Mouse (Mus musculus): Measurements from ENCODE around the gene Gm49425. TPM values are rescaled to one million over a fixed set of nuclear protein-coding genes. Genes with fewer than 3 reads are reported as not detected.

The Gm49425 gene
- polyA plus RNA-seq, 1 experiment from 2014 or later, result not detected

GRCm38 (mm10) chr15:101522556-101523232, 5.6 kb upstream of the Gm49425 start:
- no peak overlapping the region for H3K4me2 ChIP-seq
- ATAC-seq (ENCODE audit: insufficient read depth, low FRiP score, low read depth), result no peak

GRCm38 (mm10) chr15:101519792-101520191, 2.7 kb upstream of the Gm49425 start:
- H3K9me3 ChIP-seq, result no peaks in the 10 kb centered on the region
- H3K36me3 ChIP-seq, result no peaks in the 10 kb centered on the region
- ATAC-seq (ENCODE audit: insufficient read depth, low FRiP score, low read depth), result no peak
- WGBS, result 16% methylated on average over 2 of the region's 2 CpGs
- no peak overlapping the region for H3K4me2 ChIP-seq
- H3K27ac ChIP-seq, result no peak overlapping the region
- no peaks in the 10 kb centered on the region for H3K4me1 ChIP-seq
- no peak overlapping the region for H3K4me3 ChIP-seq (replicated peaks)
- H3K9ac ChIP-seq, result no peak overlapping the region
- H3K27me3 ChIP-seq (replicated peaks), result no peaks in the 10 kb centered on the region

More at GRCm38 (mm10) chr15:101522556-101523232, 5.6 kb upstream of the Gm49425 start:
- Histone ChIP-seq H3K36me3 (no peaks in the 10 kb centered on the region), H3K4me1 (no peaks in the 10 kb centered on the region), H3K27ac (no peak overlapping the region; the same call in 1 of the 2 replicates), H3K9me3 (no peaks in the 10 kb centered on the region), H3K9ac (no peak overlapping the region), H3K27me3 (replicated peaks) (no peaks in the 10 kb centered on the region), H3K4me3 (replicated peaks) (no peak overlapping the region)
- WGBS, result 63% methylated on average over 4 of the region's 4 CpGs

DNA sequence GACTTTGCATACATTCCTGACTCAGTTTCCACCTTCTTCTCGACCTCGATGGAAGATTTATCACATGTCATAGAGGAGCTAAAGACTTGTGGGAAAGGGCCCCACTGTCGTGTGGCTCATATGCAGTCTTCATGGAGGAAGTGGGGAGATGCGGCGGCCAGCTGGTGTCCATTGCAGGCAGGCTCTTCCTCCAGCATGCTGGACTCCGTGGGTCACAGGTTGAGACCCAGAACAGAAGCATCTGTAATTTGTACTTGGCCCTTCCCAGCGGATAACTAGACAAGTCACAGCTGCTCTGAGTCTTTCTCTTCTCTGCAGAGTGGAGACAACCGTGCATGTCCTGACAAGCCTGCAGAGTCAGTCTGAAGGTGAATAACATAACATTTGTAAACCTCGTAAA, 8.8 kb downstream of the Gm49425 start:
- Histone ChIP-seq H3K9ac (no peak overlapping the region), H3K4me1 (no peaks in the 10 kb centered on the region), H3K9me3 (no peaks in the 10 kb centered on the region), H3K4me2 (no peak overlapping the region), H3K27me3 (replicated peaks) (no peaks in the 10 kb centered on the region), H3K27ac (no peak overlapping the region), H3K4me3 (replicated peaks) (no peak overlapping the region), H3K36me3 (no peaks in the 10 kb centered on the region)
- ATAC-seq (ENCODE audit: insufficient read depth, low FRiP score, low read depth), result no peak
- WGBS, result 46% methylated on average over 9 of the region's 9 CpGs

DNA sequence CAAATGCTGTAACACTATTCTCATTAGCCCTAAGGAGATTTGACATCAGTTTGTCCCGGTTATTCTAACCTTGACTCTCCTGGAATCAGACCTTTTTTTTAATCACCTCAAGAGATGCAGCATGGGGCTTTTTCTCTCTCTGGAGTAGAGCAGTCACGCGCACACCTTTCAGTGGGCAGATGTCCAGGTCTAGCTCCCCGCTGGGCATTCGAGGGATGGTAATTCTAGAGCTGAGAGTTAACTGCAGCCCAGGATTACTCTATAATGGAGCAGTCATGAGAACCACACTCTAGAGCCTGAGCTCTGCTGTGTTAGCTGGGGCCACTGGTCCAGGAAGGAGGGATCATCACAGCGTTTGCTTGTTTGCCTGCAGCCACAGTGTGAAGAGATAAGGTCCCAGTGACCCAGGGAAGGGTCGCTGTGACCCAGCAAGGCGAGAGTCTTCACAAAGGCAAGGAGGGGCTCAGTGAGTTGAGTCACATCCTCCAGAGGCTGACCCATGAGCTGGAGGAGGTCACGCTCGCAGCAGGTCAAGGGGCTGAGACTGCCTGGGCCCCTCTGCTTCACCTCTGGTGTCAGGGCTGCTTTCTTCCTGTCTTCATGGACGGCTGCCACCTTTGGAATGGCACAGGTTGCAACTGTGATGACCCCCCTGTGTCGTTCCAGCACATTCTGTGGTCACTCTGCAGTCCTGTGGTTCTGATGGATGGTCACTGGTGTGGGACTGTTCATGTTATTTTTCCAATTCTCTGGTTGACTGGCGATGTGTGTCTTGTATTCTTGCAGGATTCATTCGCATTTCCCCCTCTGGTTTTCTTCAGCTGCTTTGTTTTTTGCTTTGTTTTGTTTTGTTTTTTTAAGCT, 9.9 kb downstream of the Gm49425 start:
- H3K9me3 ChIP-seq, result no peaks in the 10 kb centered on the region
- H3K4me2 ChIP-seq, result no peak overlapping the region
- H3K4me3 ChIP-seq (replicated peaks), result no peak overlapping the region
- no peaks in the 10 kb centered on the region for H3K36me3 ChIP-seq
- no peaks in the 10 kb centered on the region for H3K4me1 ChIP-seq
- H3K9ac ChIP-seq, result no peak overlapping the region
- ATAC-seq (ENCODE audit: insufficient read depth, low FRiP score, low read depth), result no peak
- WGBS, result 45% methylated on average over 14 of the region's 14 CpGs
- H3K27me3 ChIP-seq (replicated peaks), result no peaks in the 10 kb centered on the region
- no peak overlapping the region for H3K27ac ChIP-seq

GRCm38 (mm10) chr15:101497181-101497580, 19.9 kb downstream of the Gm49425 start:
- 89% methylated on average over 2 of the region's 2 CpGs for WGBS
- no peak for ATAC-seq (ENCODE audit: insufficient read depth, low FRiP score, low read depth)
- no peak overlapping the region for H3K9ac ChIP-seq
- H3K27me3 ChIP-seq (replicated peaks), result no peaks in the 10 kb centered on the region
- no peaks in the 10 kb centered on the region for H3K36me3 ChIP-seq
- no peak overlapping the region for H3K4me2 ChIP-seq
- H3K4me3 ChIP-seq (replicated peaks), result no peak overlapping the region
- H3K4me1 ChIP-seq, result 0 out of 2 replicates have a peak, but pooled peaks cover 6% of the 10 kb centered on the region
- no peak overlapping the region for H3K27ac ChIP-seq
- no peaks in the 10 kb centered on the region for H3K9me3 ChIP-seq

DNA sequence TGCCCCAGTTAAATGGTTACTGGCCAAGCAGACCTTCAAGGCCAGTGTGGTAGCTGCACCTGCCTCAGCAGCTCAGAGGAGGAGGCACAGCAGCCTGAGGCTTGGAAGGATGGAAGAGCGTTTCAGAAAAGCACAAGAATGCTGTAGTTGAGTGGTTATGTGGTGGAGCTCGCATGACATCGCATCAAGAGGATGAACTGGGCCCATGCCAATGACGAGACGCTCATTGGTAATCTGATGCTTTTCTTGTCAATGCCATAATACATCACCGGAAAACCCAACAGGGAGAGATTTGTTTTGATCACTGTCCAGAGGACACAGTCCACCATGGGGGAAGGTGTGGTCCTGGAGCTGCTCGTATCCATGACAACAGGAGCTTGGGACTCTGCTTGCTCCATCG, 21.8 kb downstream of the Gm49425 start:
- no peaks in the 10 kb centered on the region for H3K27me3 ChIP-seq (replicated peaks)

GRCm38 (mm10) chr15:101494203-101494602, 22.9 kb downstream of the Gm49425 start:
- 33% methylated on average over 1 of the region's 1 CpGs for WGBS
- no peak for ATAC-seq (ENCODE audit: insufficient read depth, low FRiP score, low read depth)
- Histone ChIP-seq H3K36me3 (no peaks in the 10 kb centered on the region), H3K4me3 (replicated peaks) (no peak overlapping the region), H3K9ac (no peak overlapping the region), H3K9me3 (no peaks in the 10 kb centered on the region), H3K27me3 (replicated peaks) (no peaks in the 10 kb centered on the region), H3K4me1 (0 out of 2 replicates have a peak, but pooled peaks cover 6% of the 10 kb centered on the region), H3K27ac (no peak overlapping the region), H3K4me2 (no peak overlapping the region)

More for the DNA sequence above, 21.8 kb downstream of the Gm49425 start:
- H3K4me3 ChIP-seq (replicated peaks), result no peak overlapping the region
- no peaks in the 10 kb centered on the region for H3K9me3 ChIP-seq
- WGBS, result 78% methylated on average over 8 of the region's 8 CpGs
- no peak for ATAC-seq (ENCODE audit: insufficient read depth, low FRiP score, low read depth)
- H3K36me3 ChIP-seq, result no peaks in the 10 kb centered on the region
- 0 out of 2 replicates have a peak, but pooled peaks cover 6% of the 10 kb centered on the region for H3K4me1 ChIP-seq
- no peak overlapping the region for H3K4me2 ChIP-seq
- H3K9ac ChIP-seq, result no peak overlapping the region
- no peak overlapping the region for H3K27ac ChIP-seq

- whole genome bisulfite sequencing, result 92% methylated on average over 6 of the region's 6 CpGs
- Histone ChIP-seq H3K4me3 (replicated peaks) (no peak overlapping the region), H3K27me3 (replicated peaks) (no peaks in the 10 kb centered on the region), H3K27ac (no peak overlapping the region), H3K9me3 (no peaks in the 10 kb centered on the region), H3K4me1 (0 out of 2 replicates have a peak, but pooled peaks cover 6% of the 10 kb centered on the region), H3K36me3 (no peaks in the 10 kb centered on the region), H3K4me2 (no peak overlapping the region), H3K9ac (no peak overlapping the region)
- ATAC-seq (ENCODE audit: insufficient read depth, low FRiP score, low read depth), result no peak
These were observed 23.3 kb downstream of the Gm49425 start for GRCm38 (mm10) chr15:101493713-101494112.

DNA sequence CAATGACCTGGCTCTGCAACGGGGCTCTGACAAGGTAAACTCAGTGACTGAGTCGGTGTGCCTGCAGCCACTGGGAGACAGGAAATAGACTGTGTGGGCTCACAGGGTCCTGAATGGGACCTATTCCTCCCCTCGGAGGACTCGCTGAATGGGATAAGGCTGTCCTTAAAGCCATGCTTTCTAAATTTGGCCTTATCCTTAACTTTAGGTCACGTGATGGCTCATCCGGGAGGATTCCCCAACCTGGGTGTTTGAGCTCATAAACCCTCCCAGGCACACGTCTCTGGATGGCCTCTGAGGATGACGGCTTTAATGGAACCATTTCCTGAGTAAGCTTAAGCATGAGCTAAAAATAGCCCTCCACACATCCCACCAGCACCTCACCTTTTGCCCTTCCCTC, 24.3 kb downstream of the Gm49425 start:
- no peaks in the 10 kb centered on the region for H3K36me3 ChIP-seq
- no peaks in the 10 kb centered on the region for H3K27me3 ChIP-seq (replicated peaks)
- H3K9me3 ChIP-seq, result no peaks in the 10 kb centered on the region
- H3K4me1 ChIP-seq, result 0 out of 2 replicates have a peak, but pooled peaks cover 6% of the 10 kb centered on the region
- no peak overlapping the region for H3K4me2 ChIP-seq
- WGBS, result 40% methylated on average over 8 of the region's 8 CpGs
- no peak overlapping the region for H3K27ac ChIP-seq
- 0 out of 2 replicates have a peak, but pooled peaks have one; percentile 14 for ATAC-seq (ENCODE audit: insufficient read depth, low FRiP score, low read depth)
- no peak overlapping the region for H3K4me3 ChIP-seq (replicated peaks)
- H3K9ac ChIP-seq, result no peak overlapping the region

- H3K36me3 ChIP-seq, result no peaks in the 10 kb centered on the region
- no peak within 1 kb of the TSS for H3K27ac ChIP-seq
- no peak within 1 kb of the TSS for H3K4me2 ChIP-seq
- no peak within 1 kb of the TSS for H3K9ac ChIP-seq
- no peak within 1 kb of the TSS for H3K4me3 ChIP-seq (replicated peaks)
- H3K27me3 ChIP-seq (replicated peaks), result no peaks in the 10 kb centered on the region
- WGBS, result 78% methylated on average over 6 of the region's 6 CpGs
- H3K4me1 ChIP-seq, result 0 out of 2 replicates have a peak, but pooled peaks cover 6% of the 10 kb centered on the region
- no peak for ATAC-seq (ENCODE audit: insufficient read depth, low FRiP score, low read depth)
- no peaks in the 10 kb centered on the region for H3K9me3 ChIP-seq
These were observed 25.6 kb downstream of the Gm49425 start, which contains the start of gene Krt83 for GRCm38 (mm10) chr15:101491431-101491830. Gene Krt83, minus strand, starts transcription at chr15:101491512.

- Histone ChIP-seq H3K27me3 (replicated peaks) (no peaks in the 10 kb centered on the region), H3K36me3 (no peaks in the 10 kb centered on the region), H3K9ac (no peak overlapping the region), H3K9me3 (no peaks in the 10 kb centered on the region), H3K4me2 (no peak overlapping the region), H3K27ac (no peak overlapping the region), H3K4me3 (replicated peaks) (no peak overlapping the region), H3K4me1 (no peaks in the 10 kb centered on the region)
- ATAC-seq (ENCODE audit: insufficient read depth, low FRiP score, low read depth), result no peak
- WGBS, result 79% methylated on average over 11 of the region's 11 CpGs
These were observed 31.0 kb downstream of the Gm49425 start for GRCm38 (mm10) chr15:101485911-101486635.
